Mouse (Mus musculus) C3H10T1/2 (cell line): ENCODE data around the gene Cfap299. TPM values are rescaled to one million over a fixed set of nuclear protein-coding genes. Genes with fewer than 3 reads are reported as not detected.

Source experiments
- polyA plus RNA-seq, 2 experiments: library from polyadenylated mRNA; unstranded; fragments of >200 nt; fragmentation: generic; extraction: Trizol; gene quantifications; one replicate each; pipeline ENCODE4 v1.2.1; 2012; ENCODE audit warnings: missing spikeins in 2 of 2

Cfap299 gene
- not detected for polyA plus RNA-seq

DNA sequence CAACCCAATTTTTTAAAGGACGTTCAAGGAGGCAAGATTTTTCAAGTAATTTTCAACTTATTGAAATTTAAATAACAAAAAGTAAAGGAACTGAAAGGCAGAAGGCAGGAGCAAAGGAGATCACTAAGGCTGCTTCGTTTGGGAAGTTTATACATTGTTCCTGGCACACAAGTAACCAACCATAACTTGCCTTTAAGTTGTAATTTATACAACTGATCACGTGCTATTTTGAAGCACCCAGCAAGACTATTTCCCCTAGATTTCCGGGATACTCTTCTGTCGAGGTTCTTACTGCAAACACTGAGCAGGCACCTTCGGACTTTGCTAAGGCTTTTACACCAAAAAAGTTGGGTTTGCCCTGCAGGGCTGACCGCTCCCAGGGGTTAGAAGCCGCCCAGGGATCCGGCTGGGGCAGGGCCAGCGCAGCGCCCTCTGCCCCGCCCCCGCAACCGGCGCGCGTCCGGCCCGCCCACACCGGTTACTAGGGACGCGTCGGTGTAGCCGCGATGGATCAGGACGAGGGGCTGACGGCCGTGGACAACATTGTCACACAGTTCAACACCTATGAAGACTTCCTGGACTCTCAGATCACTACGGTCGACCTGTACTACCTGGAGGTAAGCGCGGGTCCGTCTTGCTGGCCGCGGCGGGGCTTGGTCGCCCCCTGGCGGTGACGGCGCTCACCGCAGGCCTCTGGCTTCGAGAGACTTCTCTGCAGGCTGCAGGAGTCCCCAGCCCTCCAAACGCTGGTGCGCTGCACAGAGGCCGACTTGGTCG is at the start of gene Cfap299:
Gene Cfap299, plus strand, starts transcription at position 457 of the 777 bp plus-strand sequence.

DNA sequence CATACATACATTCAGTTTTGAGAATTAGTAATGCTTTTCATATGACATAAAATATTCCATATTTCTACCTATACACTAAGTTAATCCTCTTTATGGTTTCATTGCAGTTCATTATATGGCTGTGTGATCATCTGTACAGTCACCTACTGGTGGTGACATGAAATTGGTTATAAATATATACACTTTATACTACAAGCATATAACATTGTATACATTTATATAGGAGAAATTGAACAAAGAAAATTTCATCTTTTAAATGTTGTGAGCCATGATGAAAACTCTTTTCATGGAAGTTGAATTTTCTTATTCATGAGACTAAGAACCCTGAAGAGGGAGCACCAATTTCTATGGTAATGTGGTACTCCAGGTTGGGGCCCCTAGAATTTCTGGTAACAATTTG is 223.3 kb downstream of the Cfap299 start, which contains the start of gene Gm11111:
Gene Gm11111, plus strand, starts transcription at position 301 of the 400 bp plus-strand sequence.

Other genes with a start within 250 kb of the Cfap299 start
- gene Prdm8, start 162.1 kb upstream of the Cfap299 start, polyA plus RNA-seq, result not detected
- gene Fgf5, start 75.1 kb upstream of the Cfap299 start, polyA plus RNA-seq, result not detected
- gene Gm11111, start 223.4 kb downstream of the Cfap299 start, polyA plus RNA-seq, result not detected